Mouse (Mus musculus) olfactory bulb, adult 2 months (tissue): Measurements from ENCODE around the gene Sntn.

Experiments used
- CTCF ChIP-seq: fragments of 200-500 bp; IDR thresholded peaks from 2 replicates; pipeline ENCODE4 v1.5.1; 2012; ENCODE audit warnings: low read depth, mild to moderate bottlenecking, low read length, moderate library complexity; ENCODE audit not compliant: insufficient read depth
- POLR2A ChIP-seq: fragments of 200-500 bp; IDR thresholded peaks from 2 replicates; pipeline ENCODE4 v1.6.1; 2012; ENCODE audit warnings: mild to moderate bottlenecking, low read depth, low read length, moderate library complexity; ENCODE audit not compliant: insufficient read depth

- no peak for TF ChIP-seq POLR2A
- TF ChIP-seq CTCF: no peak
Observed at GRCm38 (mm10) chr14:13651039-13651438, 19.6 kb upstream of the Sntn start.
